Mouse (Mus musculus): ENCODE results near the gene Iqgap3. TPM values are rescaled to one million over a fixed set of nuclear protein-coding genes. Genes with fewer than 3 reads are reported as not detected.

The Iqgap3 gene
- polyA plus RNA-seq, 1 experiment from 2014 or later, result 6.8 TPM

GRCm38 (mm10) chr3:88121164-88122131, 39.7 kb downstream of the Iqgap3 start:
- no peak for TF ChIP-seq CTCF (IDR thresholded peaks at IDR 0.05; ENCODE audit: low read depth)
- 53% methylated on average over 14 of the region's 14 CpGs for WGBS

DNA sequence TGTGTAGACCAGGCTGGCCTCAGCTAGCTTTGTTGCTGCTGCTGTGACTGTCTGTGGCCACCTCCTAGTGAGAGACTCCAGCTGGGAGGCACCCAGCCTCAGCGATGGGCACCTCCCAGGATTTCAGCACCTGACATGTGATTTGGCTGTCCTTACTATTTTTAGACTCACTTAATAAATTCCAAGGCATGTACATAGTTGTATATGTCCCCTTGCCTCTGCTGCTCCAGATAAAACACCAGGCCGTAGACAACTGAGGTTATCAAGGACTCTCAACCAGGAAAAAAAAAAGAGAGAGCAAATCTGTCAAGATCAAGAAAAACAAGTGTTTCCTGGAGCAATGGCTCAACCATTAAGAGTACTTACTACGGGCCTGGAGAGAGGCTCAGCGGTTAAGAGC, 43.4 kb downstream of the Iqgap3 start:
- no peak overlapping the region for H3K27ac ChIP-seq
- DNase-seq (ENCODE audit: low spot score), result no peak
- ATAC-seq (replicated peaks; ENCODE audit: low FRiP score, low read depth), result no peak
- TF ChIP-seq CTCF (IDR thresholded peaks at IDR 0.05; ENCODE audit: low read depth), result no peak
- no peak overlapping the region for H3K4me2 ChIP-seq (ENCODE audit: low read length)
- 50% methylated on average over 4 of the region's 4 CpGs for WGBS
- H3K9me3 ChIP-seq (replicated peaks; ENCODE audit: low read length), result no peaks in the 10 kb centered on the region
- no peaks in the 10 kb centered on the region for H3K27me3 ChIP-seq (ENCODE audit: insufficient read depth, low read length)
- no peak overlapping the region for H3K4me3 ChIP-seq (replicated peaks; ENCODE audit: low read depth, low read length)
- no peak overlapping the region for H3K9ac ChIP-seq (ENCODE audit: low read depth, low read length)
- no peaks in the 10 kb centered on the region for H3K4me1 ChIP-seq (replicated peaks; ENCODE audit: insufficient read depth, low read length)
- H3K36me3 ChIP-seq (ENCODE audit: insufficient read depth, low read length), result no peaks in the 10 kb centered on the region

More at GRCm38 (mm10) chr3:88121164-88122131, 39.7 kb downstream of the Iqgap3 start:
- H3K9ac ChIP-seq (ENCODE audit: low read depth, low read length), result no peak overlapping the region
- H3K4me2 ChIP-seq (ENCODE audit: low read length), result no peak overlapping the region
- no peaks in the 10 kb centered on the region for H3K27me3 ChIP-seq (ENCODE audit: insufficient read depth, low read length)
- no peak overlapping the region for H3K4me3 ChIP-seq (replicated peaks; ENCODE audit: low read depth, low read length)
- no peak overlapping the region for H3K27ac ChIP-seq
- H3K4me1 ChIP-seq (replicated peaks; ENCODE audit: insufficient read depth, low read length), result no peaks in the 10 kb centered on the region
- H3K9me3 ChIP-seq (replicated peaks; ENCODE audit: low read length), result no peaks in the 10 kb centered on the region
- DNase-seq (ENCODE audit: low spot score) (no peak), ATAC-seq (replicated peaks; ENCODE audit: low FRiP score, low read depth) (no peak)
- 0 out of 2 replicates have a peak, but pooled peaks cover 5% of the 10 kb centered on the region for H3K36me3 ChIP-seq (ENCODE audit: insufficient read depth, low read length)

GRCm38 (mm10) chr3:88126181-88126580, 44.4 kb downstream of the Iqgap3 start:
- no peak for ATAC-seq (replicated peaks; ENCODE audit: low FRiP score, low read depth)
- no peaks in the 10 kb centered on the region for H3K9me3 ChIP-seq (replicated peaks; ENCODE audit: low read length)
- H3K4me3 ChIP-seq (replicated peaks; ENCODE audit: low read depth, low read length), result no peak overlapping the region
- no peak for DNase-seq (ENCODE audit: low spot score)
- WGBS, result 62% methylated on average over 7 of the region's 7 CpGs
- H3K9ac ChIP-seq (ENCODE audit: low read depth, low read length), result no peak overlapping the region
- no peaks in the 10 kb centered on the region for H3K4me1 ChIP-seq (replicated peaks; ENCODE audit: insufficient read depth, low read length)
- no peak overlapping the region for H3K4me2 ChIP-seq (ENCODE audit: low read length)
- H3K36me3 ChIP-seq (ENCODE audit: insufficient read depth, low read length), result no peaks in the 10 kb centered on the region
- no peak overlapping the region for H3K27ac ChIP-seq
- H3K27me3 ChIP-seq (ENCODE audit: insufficient read depth, low read length), result no peaks in the 10 kb centered on the region
- TF ChIP-seq CTCF (IDR thresholded peaks at IDR 0.05; ENCODE audit: low read depth), result no peak

GRCm38 (mm10) chr3:88127636-88128035, 45.9 kb downstream of the Iqgap3 start:
- Histone ChIP-seq H3K27ac (no peak overlapping the region), H3K9ac (ENCODE audit: low read depth, low read length) (no peak overlapping the region), H3K4me1 (replicated peaks; ENCODE audit: insufficient read depth, low read length) (no peaks in the 10 kb centered on the region), H3K4me2 (ENCODE audit: low read length) (no peak overlapping the region), H3K9me3 (replicated peaks; ENCODE audit: low read length) (no peaks in the 10 kb centered on the region), H3K4me3 (replicated peaks; ENCODE audit: low read depth, low read length) (no peak overlapping the region), H3K36me3 (ENCODE audit: insufficient read depth, low read length) (no peaks in the 10 kb centered on the region), H3K27me3 (ENCODE audit: insufficient read depth, low read length) (no peaks in the 10 kb centered on the region)
- no peak for ATAC-seq (replicated peaks; ENCODE audit: low FRiP score, low read depth)
- TF ChIP-seq CTCF (IDR thresholded peaks at IDR 0.05; ENCODE audit: low read depth), result no peak
- WGBS, result 70% methylated on average over 3 of the region's 3 CpGs
- no peak for DNase-seq (ENCODE audit: low spot score)

- WGBS, result 77% methylated on average over 5 of the region's 5 CpGs
- H3K9me3 ChIP-seq (replicated peaks; ENCODE audit: low read length), result no peaks in the 10 kb centered on the region
- no peak for DNase-seq (ENCODE audit: low spot score)
These were observed 46.3 kb downstream of the Iqgap3 start for GRCm38 (mm10) chr3:88128056-88128455.

GRCm38 (mm10) chr3:88129006-88129405, 47.2 kb downstream of the Iqgap3 start:
- no peak for DNase-seq (ENCODE audit: low spot score)
- H3K36me3 ChIP-seq (ENCODE audit: insufficient read depth, low read length), result no peaks in the 10 kb centered on the region
- no peak overlapping the region for H3K27ac ChIP-seq
- no peaks in the 10 kb centered on the region for H3K9me3 ChIP-seq (replicated peaks; ENCODE audit: low read length)
- ATAC-seq (replicated peaks; ENCODE audit: low FRiP score, low read depth), result no peak
- no peak overlapping the region for H3K9ac ChIP-seq (ENCODE audit: low read depth, low read length)
- H3K4me1 ChIP-seq (replicated peaks; ENCODE audit: insufficient read depth, low read length), result 0 out of 2 replicates have a peak, but pooled peaks cover 6% of the 10 kb centered on the region
- WGBS, result 57% methylated on average over 4 of the region's 4 CpGs
- H3K27me3 ChIP-seq (ENCODE audit: insufficient read depth, low read length), result no peaks in the 10 kb centered on the region
- no peak overlapping the region for H3K4me2 ChIP-seq (ENCODE audit: low read length)
- no peak for TF ChIP-seq CTCF (IDR thresholded peaks at IDR 0.05; ENCODE audit: low read depth)
- no peak overlapping the region for H3K4me3 ChIP-seq (replicated peaks; ENCODE audit: low read depth, low read length)

More at GRCm38 (mm10) chr3:88128056-88128455, 46.3 kb downstream of the Iqgap3 start:
- no peak for ATAC-seq (replicated peaks; ENCODE audit: low FRiP score, low read depth)
- no peaks in the 10 kb centered on the region for H3K27me3 ChIP-seq (ENCODE audit: insufficient read depth, low read length)
- H3K4me1 ChIP-seq (replicated peaks; ENCODE audit: insufficient read depth, low read length), result 0 out of 2 replicates have a peak, but pooled peaks cover under 1% of the 10 kb centered on the region
- H3K4me3 ChIP-seq (replicated peaks; ENCODE audit: low read depth, low read length), result no peak overlapping the region
- no peak overlapping the region for H3K9ac ChIP-seq (ENCODE audit: low read depth, low read length)
- TF ChIP-seq CTCF (IDR thresholded peaks at IDR 0.05; ENCODE audit: low read depth), result no peak
- no peak overlapping the region for H3K27ac ChIP-seq
- H3K36me3 ChIP-seq (ENCODE audit: insufficient read depth, low read length), result no peaks in the 10 kb centered on the region
- H3K4me2 ChIP-seq (ENCODE audit: low read length), result no peak overlapping the region

All from kidney, postnatal 0 days (tissue).